Mouse (Mus musculus) adrenal gland, postnatal 36 days (tissue): Measurements from ENCODE around the gene Olfr12. TPM values are rescaled to one million over a fixed set of nuclear protein-coding genes. Genes with fewer than 3 reads are reported as not detected.
A peak's percentile ranks its signal among the peaks of the same experiment; 100 is the strongest.

Experiments used
- DNase-seq, 2 experiments: peaks; one replicate each; pipeline ENCODE4 v3.0.0; 2021; ENCODE audit warnings: mixed read lengths in 1 of 2
- long read RNA-seq, 2 experiments: library from polyadenylated mRNA; stranded (forward); transcript quantifications; one replicate each; pipeline ENCODE4 v2.0.0; 2021; ENCODE audit warnings: borderline sequencing depth in 2 of 2
- total RNA-seq, 2 experiments: library from RNA; stranded (reverse); gene quantifications; 2 replicates each; pipeline ENCODE4 v1.2.3; 2021

Gene Olfr12
- total RNA-seq: not detected
- long read RNA-seq, experiment 1: 0 reads
- long read RNA-seq, experiment 2: 0 reads

- DNase-seq: no peak
Measured at GRCm38 (mm10) chr1:92617488-92617887, at the start of gene Olfr12. Gene Olfr12 (plus strand): TSS chr1:92617788.

DNA sequence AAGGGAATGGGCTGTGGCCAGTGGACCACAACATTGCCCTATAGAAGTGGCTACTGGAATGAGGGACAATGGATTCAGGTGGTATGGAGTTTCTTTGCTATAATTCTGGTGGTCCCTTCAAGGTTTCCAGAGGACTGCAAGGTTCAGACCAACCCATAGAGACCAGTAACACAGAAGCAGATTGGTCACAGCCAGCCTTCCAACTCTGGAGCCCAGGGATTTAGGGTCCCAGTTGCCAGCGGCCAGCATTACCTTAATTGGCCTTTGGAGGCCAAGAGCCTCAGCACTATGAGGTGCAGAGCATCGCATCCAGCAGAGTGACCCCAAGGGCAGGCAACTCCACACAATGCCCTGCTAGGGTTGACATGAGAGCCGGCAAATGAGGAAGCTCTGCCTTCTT lies 46.6 kb upstream of the Olfr12 start, which contains the start of gene Olfr1413:
Gene Olfr1413, plus strand, starts transcription at position 301 of the 400 bp plus-strand sequence.
- no peak for DNase-seq

- no peak for DNase-seq
Measured at GRCm38 (mm10) chr1:92585479-92585878, 32.1 kb upstream of the Olfr12 start, which contains the start of gene Olfr1412. Gene Olfr1412 (plus strand): TSS chr1:92585779.

DNA sequence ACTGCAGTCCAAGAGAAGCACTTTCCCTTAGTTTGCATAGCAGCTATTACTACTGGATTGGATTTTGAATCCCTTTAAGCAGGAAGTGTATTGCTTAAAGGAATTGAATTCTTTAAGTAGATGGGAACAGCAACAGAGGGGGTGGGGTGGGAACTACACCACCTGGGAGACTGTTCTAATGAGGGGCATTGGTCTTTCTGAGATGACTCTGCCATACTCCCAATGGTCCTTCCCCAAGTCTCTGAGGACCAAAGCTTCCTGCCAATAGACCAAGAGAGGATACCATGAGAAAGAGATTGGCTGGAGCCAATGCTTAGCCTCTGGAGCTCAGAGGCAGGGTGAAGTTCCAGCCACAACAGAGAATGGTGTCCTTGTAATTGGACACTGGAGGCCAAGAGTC lies 23.5 kb upstream of the Olfr12 start, which contains the start of gene Olfr1411:
Gene Olfr1411, plus strand, starts transcription at position 301 of the 400 bp plus-strand sequence.
- DNase-seq: no peak

DNA sequence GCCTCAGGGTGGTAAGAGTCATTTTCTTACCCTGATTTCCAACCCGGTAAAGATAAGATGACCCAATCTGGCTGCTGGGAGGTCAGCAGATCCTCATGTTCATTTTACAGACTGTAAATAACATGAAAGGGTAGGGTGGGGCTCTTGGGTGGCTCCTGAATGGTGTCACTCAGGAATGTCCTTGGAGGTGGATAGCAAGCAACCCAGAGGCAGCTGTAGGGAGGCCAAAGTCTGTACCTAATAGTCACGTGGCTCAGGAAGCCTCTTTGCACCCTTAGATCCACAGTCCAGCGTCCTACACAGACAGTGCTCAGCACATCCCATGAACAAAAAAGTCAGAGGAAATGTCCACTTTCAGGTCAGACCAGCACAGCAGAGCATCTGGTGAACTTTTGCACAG lies 21.6 kb upstream of the Olfr12 start:
- DNase-seq: no peak

DNA sequence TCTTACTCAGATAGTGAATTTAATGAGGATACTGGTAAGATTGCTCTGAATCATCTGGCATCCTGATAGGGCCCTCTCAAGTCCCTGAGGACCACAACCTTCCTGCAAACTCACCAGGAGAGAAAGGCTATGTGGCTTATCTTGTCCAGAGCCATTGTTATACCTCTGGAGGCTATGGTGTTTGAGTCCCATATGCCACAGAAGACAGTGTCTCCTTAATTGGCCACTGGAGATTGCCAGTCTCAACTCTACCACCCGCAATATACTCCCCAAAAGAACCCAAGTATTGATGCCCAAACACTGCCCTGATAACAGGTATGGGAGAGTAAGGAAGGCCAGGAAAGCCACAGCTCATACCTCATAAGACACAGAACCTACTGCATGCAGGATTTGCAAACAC lies 12.1 kb upstream of the Olfr12 start, which contains the start of gene Olfr1410:
Gene Olfr1410, plus strand, starts transcription at position 301 of the 400 bp plus-strand sequence.
- DNase-seq: no peak

GRCm38 (mm10) chr1:92607711-92608110 lies 9.9 kb upstream of the Olfr12 start:
- no peak for DNase-seq

DNA sequence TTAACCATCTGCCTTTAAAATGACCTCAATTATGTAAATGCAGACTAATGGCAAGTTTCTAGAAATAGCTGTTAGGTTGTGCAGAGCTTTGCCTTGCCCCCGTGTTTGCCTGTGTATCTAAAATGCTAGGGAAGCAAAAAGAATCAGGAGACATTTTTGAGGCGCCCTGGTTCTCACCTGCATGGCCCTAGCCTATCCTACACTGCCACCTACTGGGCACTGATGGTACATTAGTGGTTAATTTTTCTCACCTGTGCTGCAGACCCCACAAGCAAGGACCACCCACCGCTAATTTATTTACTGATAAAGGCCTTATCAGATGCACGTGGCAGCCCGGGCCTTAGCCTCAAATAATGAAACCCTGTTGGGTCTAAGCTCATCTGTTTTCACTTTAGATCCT lies 6.6 kb upstream of the Olfr12 start:
- DNase-seq: peak; percentile 38 to 59

- no peak for DNase-seq
Measured at GRCm38 (mm10) chr1:92613175-92613574, 4.4 kb upstream of the Olfr12 start.

GRCm38 (mm10) chr1:92614516-92614915 lies 3.1 kb upstream of the Olfr12 start:
- DNase-seq: no peak

DNA sequence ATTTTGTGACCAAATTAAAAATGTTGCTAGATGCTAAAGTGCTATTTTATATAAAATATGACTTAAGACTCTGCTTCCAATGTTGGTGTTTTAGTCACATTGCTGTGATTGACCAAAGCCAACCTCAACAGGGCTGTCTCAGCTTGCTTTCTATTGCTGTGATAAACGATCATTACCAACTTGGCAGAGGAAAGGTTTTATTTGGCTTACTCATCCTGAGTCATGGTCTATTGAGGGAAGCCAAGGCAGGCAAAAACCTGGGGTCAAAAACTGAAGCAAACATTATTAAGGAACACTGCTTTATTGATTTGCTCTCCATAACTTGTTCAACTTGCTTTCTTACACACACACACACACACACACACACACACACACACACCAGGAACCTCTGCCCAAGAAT lies 1.5 kb upstream of the Olfr12 start:
- DNase-seq: no peak

DNA sequence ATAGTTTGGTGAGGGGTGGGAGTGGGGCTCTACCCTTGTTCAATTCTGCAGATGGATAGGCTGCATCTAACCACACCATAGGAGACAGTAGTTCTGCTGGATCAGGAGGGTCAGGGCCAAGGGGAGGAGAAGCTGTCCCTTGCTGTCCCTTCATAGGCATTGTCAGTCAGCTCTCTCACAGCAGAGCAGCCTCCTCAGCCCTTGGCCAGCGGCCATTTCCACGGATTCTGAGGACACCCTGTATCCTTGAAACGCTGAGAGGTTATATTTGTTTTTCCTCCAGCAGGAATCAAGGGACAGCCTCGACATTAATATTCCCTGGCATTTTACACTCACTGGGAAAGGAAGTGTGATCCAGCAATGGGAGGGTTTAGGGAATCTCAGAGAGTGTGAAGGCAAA lies 772 bp downstream of the Olfr12 start:
- DNase-seq: peak; percentile 89 to 93

DNA sequence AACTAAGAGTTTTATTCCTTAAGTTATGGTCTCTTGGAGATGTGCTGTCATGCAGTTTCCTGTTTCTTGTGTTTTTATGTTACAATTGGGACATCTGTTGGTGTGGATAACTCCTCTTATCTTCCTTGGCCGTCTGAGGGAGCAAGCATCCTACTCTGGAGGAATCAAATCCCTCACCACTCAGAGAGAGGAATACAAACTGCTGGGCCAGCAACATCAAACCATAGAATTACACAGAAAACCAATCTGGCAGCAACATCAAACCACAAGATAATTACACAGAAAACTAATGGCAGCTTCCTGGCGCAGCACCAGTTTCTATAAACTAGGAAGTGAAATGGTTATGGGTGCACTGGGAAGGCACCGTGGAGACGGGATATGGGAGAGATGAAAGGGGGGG lies 10.6 kb downstream of the Olfr12 start:
- no peak for DNase-seq

DNA sequence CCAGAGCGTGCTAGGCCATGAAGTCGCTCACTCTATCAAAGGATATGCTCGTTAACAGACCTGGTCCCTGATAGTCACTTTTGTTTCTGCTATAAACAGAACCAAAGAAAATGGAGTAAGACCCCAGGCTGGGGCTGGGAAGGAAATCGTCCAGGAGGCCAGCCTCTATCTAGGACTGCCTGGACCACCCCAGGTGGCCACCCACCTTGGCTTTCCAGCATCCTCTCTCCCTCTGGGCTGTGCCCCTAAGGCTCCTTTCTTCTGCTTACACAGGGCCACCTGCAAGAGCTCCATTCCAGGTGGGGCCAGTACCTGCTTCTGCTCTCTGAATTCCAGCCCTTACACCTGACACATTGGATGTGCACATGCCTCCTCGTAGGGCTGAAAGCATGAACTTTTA lies 14.6 kb downstream of the Olfr12 start:
- DNase-seq: no peak

- no peak for DNase-seq
Measured at GRCm38 (mm10) chr1:92632948-92633347, 15.4 kb downstream of the Olfr12 start.

- peak in 1 of 2 experiments; percentile 37 for DNase-seq
Measured at GRCm38 (mm10) chr1:92633726-92634125, 16.1 kb downstream of the Olfr12 start.

DNA sequence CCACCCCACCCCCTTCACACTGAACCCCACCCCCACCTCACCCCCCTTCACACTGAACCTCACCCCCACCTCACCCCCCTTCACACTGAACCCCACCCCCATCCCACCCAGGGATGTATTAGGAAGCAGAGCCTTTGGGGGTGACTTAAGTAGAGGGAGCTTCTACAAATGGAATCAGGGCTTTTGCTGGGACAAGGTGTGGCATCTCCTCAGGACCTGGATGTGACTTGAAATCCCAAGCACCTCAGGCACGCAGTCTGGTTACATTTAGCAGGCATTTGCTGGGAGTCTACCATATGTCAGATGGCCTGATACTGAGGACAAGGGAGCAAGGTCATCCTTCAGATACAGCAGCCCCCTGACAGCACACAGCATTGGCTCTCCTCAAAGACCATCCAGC lies 17.0 kb downstream of the Olfr12 start:
- DNase-seq: no peak

- no peak for DNase-seq
Measured at GRCm38 (mm10) chr1:92634976-92635599, 17.5 kb downstream of the Olfr12 start.

- no peak for DNase-seq
Measured at GRCm38 (mm10) chr1:92636015-92636414, 18.4 kb downstream of the Olfr12 start.

- no peak for DNase-seq
Measured at GRCm38 (mm10) chr1:92636676-92637075, 19.1 kb downstream of the Olfr12 start.

DNA sequence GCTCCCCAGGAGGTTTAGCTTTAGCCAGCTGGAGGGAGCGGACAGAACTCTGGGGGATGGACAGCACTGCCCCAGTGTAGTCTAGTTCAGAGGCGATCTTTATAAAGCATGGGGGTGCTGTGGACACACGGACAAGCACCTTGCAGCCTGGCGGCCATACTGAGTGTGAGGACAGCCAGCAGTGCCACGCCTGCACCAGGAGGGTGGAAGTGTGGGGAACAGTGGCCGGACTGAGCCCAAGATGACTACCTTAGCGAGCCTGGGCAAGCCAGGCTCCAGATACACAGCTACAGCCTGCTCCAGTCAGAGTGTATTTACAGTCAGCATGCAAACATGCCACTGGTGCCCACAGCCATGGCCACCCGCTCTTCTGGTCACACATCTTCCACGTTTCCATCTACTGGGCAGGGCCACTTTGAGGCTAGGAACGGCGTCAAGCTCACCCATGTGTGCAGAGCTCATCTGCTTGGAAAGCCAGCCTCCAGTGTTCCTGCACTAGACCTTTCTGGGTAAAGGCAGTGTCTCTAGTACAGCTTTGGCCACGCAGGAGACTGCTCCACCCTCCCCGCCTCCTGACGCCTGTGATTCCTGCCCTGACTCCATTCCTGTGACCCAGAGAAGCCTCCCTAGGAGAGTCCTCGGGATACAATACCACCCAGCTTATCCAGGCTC lies 20.0 kb downstream of the Olfr12 start:
- no peak for DNase-seq

GRCm38 (mm10) chr1:92638181-92638580 lies 20.6 kb downstream of the Olfr12 start:
- peak; percentile 52 to 72 for DNase-seq

DNA sequence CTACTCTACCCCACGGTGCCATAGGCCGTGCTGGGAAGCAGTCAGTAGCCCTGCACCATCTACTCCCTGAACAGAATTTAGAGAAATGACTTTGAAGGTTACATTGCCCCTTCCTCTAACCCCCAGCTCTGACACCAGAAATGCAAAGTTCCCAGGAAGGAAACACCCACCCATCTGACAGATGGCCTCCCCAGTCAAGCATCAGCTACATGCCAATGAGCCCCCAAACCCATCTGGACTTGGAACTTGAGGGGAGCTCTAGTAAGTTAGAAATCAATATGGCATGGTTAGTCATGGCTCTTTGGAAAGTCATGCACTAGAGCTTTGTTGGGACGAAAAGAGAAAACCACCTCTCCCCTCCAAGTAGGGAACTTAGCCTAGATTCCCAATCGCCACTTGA lies 21.1 kb downstream of the Olfr12 start:
- no peak for DNase-seq

DNA sequence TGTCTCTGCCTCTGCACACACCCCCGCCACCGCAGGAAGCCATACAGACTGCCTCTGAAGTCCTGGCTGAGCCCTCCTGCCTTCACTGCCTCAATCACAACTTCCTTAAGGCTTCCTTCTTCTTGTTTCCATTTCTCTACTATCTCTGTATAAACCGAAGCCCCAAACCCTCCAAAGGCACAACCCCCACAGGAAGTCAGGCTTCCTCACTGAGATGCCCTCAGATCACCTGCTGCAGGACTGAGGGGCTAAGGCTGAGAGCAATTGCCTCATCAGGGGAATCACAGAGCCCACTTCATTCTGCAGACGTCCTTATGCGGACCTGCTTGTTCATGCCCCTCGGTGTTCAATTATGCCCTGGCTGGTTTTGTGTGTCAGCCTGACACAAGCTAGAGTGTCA lies 22.8 kb downstream of the Olfr12 start:
- DNase-seq: no peak
